Mouse (Mus musculus) liver, adult 2 months (tissue): ENCODE data around the gene Fdxacb1.

ENCODE experiments used
- CTCF ChIP-seq: fragments of 200-500 bp; IDR thresholded peaks from 2 replicates; pipeline ENCODE4 v1.5.1; 2011; ENCODE audit warnings: low read depth, low read length, control low read depth
- POLR2A ChIP-seq: fragments of 200-500 bp; IDR thresholded peaks from 2 replicates; pipeline ENCODE4 v1.6.1; 2011; ENCODE audit warnings: low read length, control low read depth; ENCODE audit not compliant: insufficient read depth; ENCODE audit errors: extremely low read depth

DNA sequence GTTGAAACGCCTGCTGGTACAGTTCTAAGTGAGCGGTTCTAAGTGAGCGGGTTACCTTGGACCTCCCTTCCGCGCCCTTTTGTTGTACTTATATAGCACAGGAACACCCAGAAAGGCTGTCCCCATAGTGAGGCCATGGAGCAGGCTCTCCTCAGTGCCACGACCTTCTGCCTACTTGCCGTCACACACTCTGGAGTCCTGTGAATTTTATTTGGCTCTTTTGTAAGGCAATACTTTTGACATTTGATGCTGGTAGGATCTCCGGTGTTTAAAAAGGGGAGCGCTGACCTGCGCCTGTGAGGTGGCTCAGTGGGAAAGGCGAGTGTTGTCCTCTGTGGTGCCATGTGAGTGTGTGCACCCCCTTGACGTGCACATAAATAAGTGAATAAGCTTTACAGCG, 41.1 kb downstream of the Fdxacb1 start:
- no peak for TF ChIP-seq POLR2A
- TF ChIP-seq CTCF = no peak
